Mouse (Mus musculus): ENCODE data around the gene Tnfrsf14. TPM values are rescaled to one million over a fixed set of nuclear protein-coding genes. Genes with fewer than 3 reads are reported as not detected.

Tnfrsf14 gene
- total and polyA plus RNA-seq, 2 experiments from 2014 or later = 0.29 to 0.52 TPM

DNA sequence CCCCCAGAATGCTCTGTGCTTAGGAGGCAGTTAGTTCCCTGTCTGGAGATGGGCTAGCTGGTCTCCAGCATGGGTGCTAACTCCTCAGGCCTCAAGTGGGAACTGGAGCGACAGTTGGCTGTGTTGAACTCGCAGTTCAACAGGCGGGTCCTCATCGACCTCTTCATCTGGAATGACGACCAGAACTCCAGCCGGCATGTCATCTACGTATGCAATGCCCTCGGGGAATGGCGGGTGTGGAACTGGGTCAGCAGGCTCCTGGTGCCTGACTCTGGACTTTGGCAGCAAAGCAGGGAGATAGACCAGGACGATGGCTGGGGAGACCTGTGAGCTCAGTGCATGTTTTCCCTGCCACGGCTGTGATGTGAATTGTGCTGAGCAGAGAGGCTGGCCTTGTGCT is 42.9 kb downstream of the Tnfrsf14 start:
- H3K4me2 ChIP-seq (ENCODE audit: low read depth, low read length) = no peak overlapping the region
- H3K36me3 ChIP-seq (ENCODE audit: insufficient read depth, low read length) = no peaks in the 10 kb centered on the region
- no peak for ATAC-seq
- no peaks in the 10 kb centered on the region for H3K4me1 ChIP-seq (ENCODE audit: insufficient read depth, low read length)
- no peak for TF ChIP-seq CTCF (IDR thresholded peaks at IDR 0.05; ENCODE audit: low read depth)
- 71% methylated on average over 11 of the region's 11 CpGs for WGBS
- no peak overlapping the region for H3K4me3 ChIP-seq (ENCODE audit: low read length)
- no peak overlapping the region for H3K9ac ChIP-seq (replicated peaks; ENCODE audit: low read length)
- H3K9me3 ChIP-seq (ENCODE audit: low read length) = no peaks in the 10 kb centered on the region
- DNase-seq (ENCODE audit: low spot score) = no peak
- no peaks in the 10 kb centered on the region for H3K27me3 ChIP-seq (ENCODE audit: insufficient read depth, low read length)
- H3K27ac ChIP-seq = no peak overlapping the region

DNA sequence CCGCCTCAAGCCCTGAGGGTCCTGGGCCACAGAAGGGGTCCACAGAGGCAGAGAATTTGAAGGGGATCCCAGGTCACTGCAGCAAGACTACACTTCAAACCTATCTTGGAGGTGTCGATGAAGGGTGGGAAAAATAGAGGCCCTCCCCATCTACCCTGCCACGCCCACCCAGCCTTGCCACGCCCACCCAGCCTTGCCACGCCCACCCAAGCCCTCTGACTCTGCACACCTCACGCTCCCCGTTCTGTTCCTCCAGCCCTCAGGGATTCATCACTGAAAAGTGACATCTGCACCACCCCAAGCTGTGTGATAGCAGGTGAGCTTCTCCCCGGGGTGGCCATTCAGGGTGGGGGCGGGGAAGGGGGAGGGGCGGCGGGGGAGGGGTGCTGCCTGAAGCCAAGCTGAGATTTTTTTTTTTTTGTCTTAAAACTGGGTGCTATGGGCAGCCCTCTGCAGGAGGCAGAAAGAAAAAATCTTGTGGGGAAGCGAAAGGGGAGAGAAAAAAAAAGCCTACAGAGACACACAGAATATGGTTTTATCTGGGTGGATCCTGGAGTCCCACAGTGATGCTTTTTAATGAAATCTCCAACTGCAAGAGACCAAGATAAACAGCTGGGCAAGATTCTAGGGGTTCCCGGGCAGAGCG is 46.2 kb downstream of the Tnfrsf14 start:
- WGBS = 30% methylated on average over 14 of the region's 14 CpGs

GRCm38 (mm10) chr4:154880730-154881129 is 47.6 kb downstream of the Tnfrsf14 start:
- 76% methylated on average over 6 of the region's 6 CpGs for WGBS
- Histone ChIP-seq H3K27ac (no peak overlapping the region), H3K4me1 (ENCODE audit: insufficient read depth, low read length) (0 out of 2 replicates have a peak, but pooled peaks cover 4% of the 10 kb centered on the region), H3K36me3 (ENCODE audit: insufficient read depth, low read length) (no peaks in the 10 kb centered on the region), H3K9me3 (ENCODE audit: low read length) (no peaks in the 10 kb centered on the region), H3K9ac (replicated peaks; ENCODE audit: low read length) (0 out of 2 replicates have a peak overlapping the region, but pooled peaks have one; percentile 1), H3K4me3 (ENCODE audit: low read length) (no peak overlapping the region), H3K4me2 (ENCODE audit: low read depth, low read length) (no peak overlapping the region), H3K27me3 (ENCODE audit: insufficient read depth, low read length) (no peaks in the 10 kb centered on the region)
- ATAC-seq (no peak), DNase-seq (ENCODE audit: low spot score) (no peak)
- TF ChIP-seq CTCF (IDR thresholded peaks at IDR 0.05; ENCODE audit: low read depth) = no peak

More for the DNA sequence above, 46.2 kb downstream of the Tnfrsf14 start:
- Histone ChIP-seq H3K9me3 (ENCODE audit: low read length) (no peaks in the 10 kb centered on the region), H3K4me1 (ENCODE audit: insufficient read depth, low read length) (0 out of 2 replicates have a peak, but pooled peaks cover 4% of the 10 kb centered on the region), H3K4me3 (ENCODE audit: low read length) (no peak overlapping the region), H3K27ac (no peak overlapping the region), H3K27me3 (ENCODE audit: insufficient read depth, low read length) (no peaks in the 10 kb centered on the region), H3K4me2 (ENCODE audit: low read depth, low read length) (no peak overlapping the region), H3K9ac (replicated peaks; ENCODE audit: low read length) (no peak overlapping the region), H3K36me3 (ENCODE audit: insufficient read depth, low read length) (no peaks in the 10 kb centered on the region)
- DNase-seq (ENCODE audit: low spot score) (no peak), ATAC-seq (no peak)
- no peak for TF ChIP-seq CTCF (IDR thresholded peaks at IDR 0.05; ENCODE audit: low read depth)

DNA sequence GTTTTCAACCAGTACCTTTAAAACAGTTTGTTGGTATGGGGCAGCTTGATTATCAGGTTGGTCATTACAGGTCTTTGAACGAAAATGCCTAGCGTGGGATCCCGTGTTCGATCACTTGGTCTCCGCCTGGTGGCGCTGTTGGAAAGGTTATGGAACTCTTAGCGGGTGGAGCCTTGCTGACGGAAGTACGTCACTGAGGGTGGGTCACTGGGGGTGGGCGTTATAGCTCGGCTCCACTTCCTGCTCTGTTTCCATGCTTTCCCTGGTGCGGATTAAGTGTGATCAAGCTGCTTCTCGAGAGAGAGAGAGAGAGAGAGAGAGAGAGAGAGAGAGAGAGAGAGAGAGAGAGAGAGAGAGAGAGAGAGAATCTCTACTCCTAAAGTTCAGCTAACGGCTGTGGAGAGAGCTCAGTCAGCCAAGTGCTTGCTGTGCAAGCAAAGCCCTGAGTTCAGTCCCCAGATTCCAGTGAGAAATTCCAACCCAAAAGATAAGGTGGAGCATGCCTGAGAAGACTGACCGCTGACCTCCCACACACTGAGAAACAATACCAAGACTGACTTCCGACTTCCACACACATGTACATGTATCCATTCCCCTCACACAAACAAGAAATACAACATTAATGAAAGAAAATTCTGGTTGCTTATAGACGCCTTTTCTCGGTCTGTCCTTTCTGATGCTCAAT is 50.4 kb downstream of the Tnfrsf14 start:
- Histone ChIP-seq H3K4me2 (ENCODE audit: low read depth, low read length) (peak overlapping the region; percentile 57), H3K9me3 (ENCODE audit: low read length) (no peaks in the 10 kb centered on the region), H3K36me3 (ENCODE audit: insufficient read depth, low read length) (no peaks in the 10 kb centered on the region), H3K27ac (peak overlapping the region; percentile 69), H3K9ac (replicated peaks; ENCODE audit: low read length) (0 out of 2 replicates have a peak overlapping the region, but pooled peaks have one; percentile 30), H3K27me3 (ENCODE audit: insufficient read depth, low read length) (no peaks in the 10 kb centered on the region), H3K4me1 (ENCODE audit: insufficient read depth, low read length) (0 out of 2 replicates have a peak, but pooled peaks cover 4% of the 10 kb centered on the region), H3K4me3 (ENCODE audit: low read length) (peak overlapping the region; percentile 19)
- 13% methylated on average over 18 of the region's 18 CpGs for whole genome bisulfite sequencing
- DNase-seq (ENCODE audit: low spot score) = peak; percentile 99
- ATAC-seq = peak; percentile 95
- TF ChIP-seq CTCF (IDR thresholded peaks at IDR 0.05; ENCODE audit: low read depth) = peak; percentile 93

- no peaks in the 10 kb centered on the region for H3K27me3 ChIP-seq (ENCODE audit: insufficient read depth, low read length)
- WGBS = 73% methylated on average over 6 of the region's 6 CpGs
- H3K36me3 ChIP-seq (ENCODE audit: insufficient read depth, low read length) = no peaks in the 10 kb centered on the region
- no peak overlapping the region for H3K27ac ChIP-seq
- H3K4me3 ChIP-seq (ENCODE audit: low read length) = no peak overlapping the region
- no peak overlapping the region for H3K4me2 ChIP-seq (ENCODE audit: low read depth, low read length)
- DNase-seq (ENCODE audit: low spot score) (no peak), ATAC-seq (no peak)
- H3K9ac ChIP-seq (replicated peaks; ENCODE audit: low read length) = no peak overlapping the region
- TF ChIP-seq CTCF (IDR thresholded peaks at IDR 0.05; ENCODE audit: low read depth) = no peak
- no peaks in the 10 kb centered on the region for H3K9me3 ChIP-seq (ENCODE audit: low read length)
- 0 out of 2 replicates have a peak, but pooled peaks cover 1% of the 10 kb centered on the region for H3K4me1 ChIP-seq (ENCODE audit: insufficient read depth, low read length)
Observed at GRCm38 (mm10) chr4:154873186-154873585, 55.2 kb downstream of the Tnfrsf14 start.

Other genes starting within 250 kb of the Tnfrsf14 start
- 3.0 and 3.3 TPM in 2 replicates for gene Ttc34, start 91.1 kb downstream of the Tnfrsf14 start, total RNA-seq (2014; rRNA removed)
- gene Ttc34, start 91.1 kb downstream of the Tnfrsf14 start, polyA plus RNA-seq (2015; fragmentation: Nextera tagmentation; extraction: Ambion mirVana) = 2.3 and 2.7 TPM in 2 replicates
- 1.0 and 1.6 TPM in 2 replicates for gene Mmel1, start 59.0 kb downstream of the Tnfrsf14 start, total RNA-seq (2014; rRNA removed)
- 0.93 TPM in 2 replicates for gene Mmel1, start 59.0 kb downstream of the Tnfrsf14 start, polyA plus RNA-seq (2015; fragmentation: Nextera tagmentation; extraction: Ambion mirVana)
- gene Fam213b, start 29.4 kb downstream of the Tnfrsf14 start, total RNA-seq (2014; rRNA removed) = 33.5 and 47.3 TPM in 2 replicates
- 78.2 and 83.8 TPM in 2 replicates for gene Fam213b, start 29.4 kb downstream of the Tnfrsf14 start, polyA plus RNA-seq (2015; fragmentation: Nextera tagmentation; extraction: Ambion mirVana)
- 149 and 177 TPM in 2 replicates for gene Hes5, start 32.4 kb upstream of the Tnfrsf14 start, total RNA-seq (2014; rRNA removed)
- 106 and 122 TPM in 2 replicates for gene Hes5, start 32.4 kb upstream of the Tnfrsf14 start, polyA plus RNA-seq (2015; fragmentation: Nextera tagmentation; extraction: Ambion mirVana)
- gene Pank4, start 35.6 kb upstream of the Tnfrsf14 start, total RNA-seq (2014; rRNA removed) = 34.5 and 40.9 TPM in 2 replicates
- 25.2 and 28.1 TPM in 2 replicates for gene Pank4, start 35.6 kb upstream of the Tnfrsf14 start, polyA plus RNA-seq (2015; fragmentation: Nextera tagmentation; extraction: Ambion mirVana)
- gene Plch2, start 128.2 kb upstream of the Tnfrsf14 start, total RNA-seq (2014; rRNA removed) = 45.7 and 48.8 TPM in 2 replicates
- 12.5 and 12.8 TPM in 2 replicates for gene Plch2, start 128.2 kb upstream of the Tnfrsf14 start, polyA plus RNA-seq (2015; fragmentation: Nextera tagmentation; extraction: Ambion mirVana)
- gene Pex10, start 138.5 kb upstream of the Tnfrsf14 start, total RNA-seq (2014; rRNA removed) = 12.8 and 20.2 TPM in 2 replicates
- 15.4 and 15.9 TPM in 2 replicates for gene Pex10, start 138.5 kb upstream of the Tnfrsf14 start, polyA plus RNA-seq (2015; fragmentation: Nextera tagmentation; extraction: Ambion mirVana)
- 85.4 and 93.5 TPM in 2 replicates for gene Rer1, start 157.8 kb upstream of the Tnfrsf14 start, total RNA-seq (2014; rRNA removed)
- gene Rer1, start 157.8 kb upstream of the Tnfrsf14 start, polyA plus RNA-seq (2015; fragmentation: Nextera tagmentation; extraction: Ambion mirVana) = 129 and 136 TPM in 2 replicates
- gene Morn1, start 158.0 kb upstream of the Tnfrsf14 start, total RNA-seq (2014; rRNA removed) = 0.86 and 9.0 TPM in 2 replicates
- gene Morn1, start 158.0 kb upstream of the Tnfrsf14 start, polyA plus RNA-seq (2015; fragmentation: Nextera tagmentation; extraction: Ambion mirVana) = 8.9 and 10.0 TPM in 2 replicates

Measured in hindbrain, postnatal 0 days (tissue).